Mouse (Mus musculus): ENCODE measurements around the gene Ntng2. TPM values are rescaled to one million over a fixed set of nuclear protein-coding genes. Genes with fewer than 3 reads are reported as not detected.

Ntng2 gene
- polyA plus RNA-seq, 1 experiment from 2014 or later = 0.71 TPM

GRCm38 (mm10) chr2:29235026-29235425 is 17.8 kb downstream of the Ntng2 start:
- WGBS = 75% methylated on average over 3 of the region's 3 CpGs

GRCm38 (mm10) chr2:29234002-29234401 is 18.8 kb downstream of the Ntng2 start:
- 0 out of 2 replicates have a peak, but pooled peaks cover 2% of the 10 kb centered on the region for H3K4me1 ChIP-seq
- H3K36me3 ChIP-seq = no peaks in the 10 kb centered on the region
- no peak overlapping the region for H3K4me2 ChIP-seq
- ATAC-seq (ENCODE audit: insufficient read depth, low FRiP score, low read depth) = no peak
- WGBS = 67% methylated on average over 4 of the region's 4 CpGs
- no peak overlapping the region for H3K9ac ChIP-seq
- H3K9me3 ChIP-seq = no peaks in the 10 kb centered on the region
- no peak overlapping the region for H3K27ac ChIP-seq
- 0 out of 2 replicates have a peak, but pooled peaks cover 2% of the 10 kb centered on the region for H3K27me3 ChIP-seq (replicated peaks)
- no peak overlapping the region for H3K4me3 ChIP-seq (replicated peaks)

More at GRCm38 (mm10) chr2:29235026-29235425, 17.8 kb downstream of the Ntng2 start:
- Histone ChIP-seq H3K27ac (no peak overlapping the region), H3K9ac (no peak overlapping the region), H3K27me3 (replicated peaks) (0 out of 2 replicates have a peak, but pooled peaks cover 2% of the 10 kb centered on the region), H3K4me3 (replicated peaks) (no peak overlapping the region), H3K36me3 (no peaks in the 10 kb centered on the region), H3K4me2 (no peak overlapping the region), H3K4me1 (0 out of 2 replicates have a peak, but pooled peaks cover 2% of the 10 kb centered on the region), H3K9me3 (no peaks in the 10 kb centered on the region)
- no peak for ATAC-seq (ENCODE audit: insufficient read depth, low FRiP score, low read depth)

- no peak overlapping the region for H3K4me3 ChIP-seq (replicated peaks)
- H3K4me2 ChIP-seq = no peak overlapping the region
- 62% methylated on average over 9 of the region's 9 CpGs for WGBS
- H3K27ac ChIP-seq = no peak overlapping the region
- H3K36me3 ChIP-seq = no peaks in the 10 kb centered on the region
- H3K4me1 ChIP-seq = 0 out of 2 replicates have a peak, but pooled peaks cover 1% of the 10 kb centered on the region
- no peak overlapping the region for H3K9ac ChIP-seq
- no peak for ATAC-seq (ENCODE audit: insufficient read depth, low FRiP score, low read depth)
- 0 out of 2 replicates have a peak, but pooled peaks cover 2% of the 10 kb centered on the region for H3K27me3 ChIP-seq (replicated peaks)
- H3K9me3 ChIP-seq = no peaks in the 10 kb centered on the region
These were observed 22.5 kb downstream of the Ntng2 start for GRCm38 (mm10) chr2:29230191-29230835.

GRCm38 (mm10) chr2:29226671-29227070 is 26.1 kb downstream of the Ntng2 start:
- Histone ChIP-seq H3K9me3 (no peaks in the 10 kb centered on the region), H3K36me3 (no peaks in the 10 kb centered on the region), H3K4me1 (no peaks in the 10 kb centered on the region), H3K27me3 (replicated peaks) (no peaks in the 10 kb centered on the region), H3K4me2 (no peak overlapping the region), H3K4me3 (replicated peaks) (no peak overlapping the region), H3K9ac (no peak overlapping the region), H3K27ac (no peak overlapping the region)
- WGBS = 68% methylated on average over 4 of the region's 4 CpGs
- ATAC-seq (ENCODE audit: insufficient read depth, low FRiP score, low read depth) = no peak

- Histone ChIP-seq H3K27me3 (replicated peaks) (no peaks in the 10 kb centered on the region), H3K9me3 (no peaks in the 10 kb centered on the region), H3K4me1 (no peaks in the 10 kb centered on the region), H3K36me3 (no peaks in the 10 kb centered on the region), H3K9ac (no peak overlapping the region), H3K4me3 (replicated peaks) (no peak overlapping the region), H3K4me2 (no peak overlapping the region), H3K27ac (no peak overlapping the region)
- WGBS = 54% methylated on average over 7 of the region's 7 CpGs
- no peak for ATAC-seq (ENCODE audit: insufficient read depth, low FRiP score, low read depth)
These were observed 29.1 kb downstream of the Ntng2 start for GRCm38 (mm10) chr2:29223591-29224262.

- Histone ChIP-seq H3K9ac (no peak overlapping the region), H3K4me3 (replicated peaks) (no peak overlapping the region), H3K4me2 (no peak overlapping the region), H3K9me3 (no peaks in the 10 kb centered on the region), H3K4me1 (no peaks in the 10 kb centered on the region), H3K27ac (no peak overlapping the region), H3K27me3 (replicated peaks) (no peaks in the 10 kb centered on the region), H3K36me3 (no peaks in the 10 kb centered on the region)
- no peak for ATAC-seq (ENCODE audit: insufficient read depth, low FRiP score, low read depth)
- WGBS = 6% methylated on average over 4 of the region's 4 CpGs
These were observed 30.5 kb downstream of the Ntng2 start for GRCm38 (mm10) chr2:29222302-29222701.

GRCm38 (mm10) chr2:29218831-29219230 is 34.0 kb downstream of the Ntng2 start:
- Histone ChIP-seq H3K4me1 (no peaks in the 10 kb centered on the region), H3K9ac (no peak overlapping the region), H3K27ac (no peak overlapping the region), H3K9me3 (no peaks in the 10 kb centered on the region), H3K4me3 (replicated peaks) (no peak overlapping the region), H3K27me3 (replicated peaks) (no peaks in the 10 kb centered on the region), H3K4me2 (no peak overlapping the region), H3K36me3 (no peaks in the 10 kb centered on the region)
- 87% methylated on average over 5 of the region's 5 CpGs for WGBS
- ATAC-seq (ENCODE audit: insufficient read depth, low FRiP score, low read depth) = no peak

GRCm38 (mm10) chr2:29217897-29218296 is 34.9 kb downstream of the Ntng2 start:
- H3K9ac ChIP-seq = no peak overlapping the region
- no peak overlapping the region for H3K27ac ChIP-seq
- H3K9me3 ChIP-seq = no peaks in the 10 kb centered on the region
- H3K4me3 ChIP-seq (replicated peaks) = no peak overlapping the region
- no peaks in the 10 kb centered on the region for H3K36me3 ChIP-seq
- 60% methylated on average over 10 of the region's 10 CpGs for WGBS
- H3K4me2 ChIP-seq = no peak overlapping the region
- H3K27me3 ChIP-seq (replicated peaks) = no peaks in the 10 kb centered on the region
- no peaks in the 10 kb centered on the region for H3K4me1 ChIP-seq
- no peak for ATAC-seq (ENCODE audit: insufficient read depth, low FRiP score, low read depth)

- Histone ChIP-seq H3K4me2 (no peak overlapping the region), H3K9ac (no peak overlapping the region), H3K4me3 (replicated peaks) (no peak overlapping the region), H3K9me3 (no peaks in the 10 kb centered on the region), H3K27ac (no peak overlapping the region), H3K4me1 (no peaks in the 10 kb centered on the region), H3K36me3 (no peaks in the 10 kb centered on the region), H3K27me3 (replicated peaks) (no peaks in the 10 kb centered on the region)
- 84% methylated on average over 5 of the region's 5 CpGs for WGBS
- ATAC-seq (ENCODE audit: insufficient read depth, low FRiP score, low read depth) = no peak
These were observed 35.8 kb downstream of the Ntng2 start for GRCm38 (mm10) chr2:29217042-29217441.

GRCm38 (mm10) chr2:29216286-29217012 is 36.4 kb downstream of the Ntng2 start:
- no peak for ATAC-seq (ENCODE audit: insufficient read depth, low FRiP score, low read depth)
- no peak overlapping the region for H3K4me2 ChIP-seq
- no peaks in the 10 kb centered on the region for H3K4me1 ChIP-seq
- H3K9me3 ChIP-seq = no peaks in the 10 kb centered on the region
- 54% methylated on average over 8 of the region's 8 CpGs for WGBS
- no peaks in the 10 kb centered on the region for H3K27me3 ChIP-seq (replicated peaks)
- H3K4me3 ChIP-seq (replicated peaks) = no peak overlapping the region
- H3K9ac ChIP-seq = no peak overlapping the region
- H3K36me3 ChIP-seq = no peaks in the 10 kb centered on the region
- H3K27ac ChIP-seq = no peak overlapping the region

GRCm38 (mm10) chr2:29206156-29206555 is 46.6 kb downstream of the Ntng2 start:
- no peaks in the 10 kb centered on the region for H3K27me3 ChIP-seq (replicated peaks)
- H3K4me3 ChIP-seq (replicated peaks) = no peak overlapping the region
- H3K36me3 ChIP-seq = no peaks in the 10 kb centered on the region
- 25% methylated on average over 8 of the region's 8 CpGs for WGBS
- no peak for ATAC-seq (ENCODE audit: insufficient read depth, low FRiP score, low read depth)
- no peak overlapping the region for H3K4me2 ChIP-seq
- no peak overlapping the region for H3K27ac ChIP-seq
- no peaks in the 10 kb centered on the region for H3K9me3 ChIP-seq
- H3K9ac ChIP-seq = no peak overlapping the region
- H3K4me1 ChIP-seq = no peaks in the 10 kb centered on the region
